Mouse (Mus musculus) stomach, postnatal 0 days (tissue): Measurements from ENCODE around the gene Sec1. TPM values are rescaled to one million over a fixed set of nuclear protein-coding genes. Genes with fewer than 3 reads are reported as not detected.

ENCODE experiments used
- ATAC-seq: fragments of 200-750 bp; cut with Nextera tagmentation; 2 replicates; pipeline ENCODE4 v1.8.0; 2017; ENCODE audit not compliant: low FRiP score, low TSS enrichment
- DNase-seq: peaks from one replicate; pipeline ENCODE4 v3.0.0-alpha.2; 2016; ENCODE audit warnings: low spot score
- H3K27ac ChIP-seq: fragments of 300-500 bp; sonication (generic); replicated peaks from 2 replicates; pipeline ENCODE4 v1.5.1; 2014; ENCODE audit warnings: mild to moderate bottlenecking, control low read depth
- H3K27me3 ChIP-seq: fragments of 300-500 bp; sonication (generic); 2 replicates; pipeline ENCODE4 v1.6.1; 2014; ENCODE audit warnings: low read length; ENCODE audit not compliant: control insufficient read depth, insufficient read depth
- H3K36me3 ChIP-seq: fragments of 300-500 bp; sonication (generic); 2 replicates; pipeline ENCODE4 v1.6.1; 2014; ENCODE audit warnings: low read length, mixed read lengths; ENCODE audit not compliant: control insufficient read depth, insufficient read depth
- H3K4me1 ChIP-seq: fragments of 300-500 bp; sonication (generic); replicated peaks from 2 replicates; pipeline ENCODE4 v1.6.1; 2014; ENCODE audit warnings: antibody characterized with exemption; ENCODE audit not compliant: control insufficient read depth, insufficient read depth
- H3K4me2 ChIP-seq: fragments of 300-500 bp; sonication (generic); replicated peaks from 2 replicates; pipeline ENCODE4 v1.6.1; 2014; ENCODE audit warnings: low read depth, mild to moderate bottlenecking, control low read depth, moderate library complexity
- H3K4me3 ChIP-seq: fragments of 300-500 bp; sonication (generic); 2 replicates; pipeline ENCODE4 v1.5.1; 2014; ENCODE audit warnings: low read depth, low read length, control low read depth
- H3K9ac ChIP-seq: fragments of 300-500 bp; sonication (generic); 2 replicates; pipeline ENCODE4 v1.6.1; 2014; ENCODE audit warnings: mild to moderate bottlenecking, low read length, control low read depth, mixed read lengths
- H3K9me3 ChIP-seq: fragments of 300-500 bp; sonication (generic); 2 replicates; pipeline ENCODE4 v1.6.1; 2016; ENCODE audit warnings: low read length; ENCODE audit not compliant: control insufficient read depth
- CTCF ChIP-seq: IDR thresholded peaks from 2 replicates; pipeline ENCODE4 v1.5.1; 2016; ENCODE audit warnings: antibody characterized with exemption, low read depth, mild to moderate bottlenecking, moderate library complexity
- EP300 ChIP-seq: optimal IDR thresholded peaks from 2 replicates; pipeline ENCODE3; 2016; ENCODE audit warnings: antibody characterized with exemption
- WGBS: fragments of 180-500 bp; shearing (Covaris S2); extraction: QIAGEN DNeasy Blood & Tissue Kit; methylation state at CpG from one replicate; pipeline ENCODE4 v1.1.7; 2014; 5-methylcytosine and 5-hydroxymethylcytosine counted together
- polyA plus RNA-seq: library from polyadenylated mRNA; unstranded; fragments of >200 nt; fragmentation: Nextera tagmentation; extraction: Ambion mirVana; gene quantifications from 2 replicates; pipeline ENCODE4 v1.2.1, GENCODE M21; 2015

Gene Sec1
- polyA plus RNA-seq, 1 experiment from 2014 or later = 0.53 TPM

DNA sequence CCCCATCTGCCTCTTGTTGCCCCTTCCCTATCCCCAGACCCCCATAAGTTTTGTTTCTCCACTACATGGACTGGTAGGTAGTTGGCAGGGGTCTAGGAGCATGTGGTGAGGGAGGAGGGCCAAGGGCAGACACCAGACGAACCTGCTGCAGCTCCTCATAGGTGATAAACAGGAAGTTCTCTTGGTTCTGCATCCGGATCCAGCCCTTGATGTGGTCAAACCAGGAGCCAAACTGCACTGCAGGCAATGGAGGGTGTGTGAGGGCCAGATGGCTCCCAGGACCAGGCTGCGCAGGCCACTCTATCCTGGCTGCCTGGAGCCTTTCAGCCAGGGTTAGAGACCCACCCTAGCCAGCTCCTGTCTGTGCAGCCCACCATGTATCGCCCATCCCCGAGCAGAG, 39.3 kb upstream of the Sec1 start:
- no peaks in the 10 kb centered on the region for H3K36me3 ChIP-seq
- 83% methylated on average over 5 of the region's 5 CpGs for WGBS

DNA sequence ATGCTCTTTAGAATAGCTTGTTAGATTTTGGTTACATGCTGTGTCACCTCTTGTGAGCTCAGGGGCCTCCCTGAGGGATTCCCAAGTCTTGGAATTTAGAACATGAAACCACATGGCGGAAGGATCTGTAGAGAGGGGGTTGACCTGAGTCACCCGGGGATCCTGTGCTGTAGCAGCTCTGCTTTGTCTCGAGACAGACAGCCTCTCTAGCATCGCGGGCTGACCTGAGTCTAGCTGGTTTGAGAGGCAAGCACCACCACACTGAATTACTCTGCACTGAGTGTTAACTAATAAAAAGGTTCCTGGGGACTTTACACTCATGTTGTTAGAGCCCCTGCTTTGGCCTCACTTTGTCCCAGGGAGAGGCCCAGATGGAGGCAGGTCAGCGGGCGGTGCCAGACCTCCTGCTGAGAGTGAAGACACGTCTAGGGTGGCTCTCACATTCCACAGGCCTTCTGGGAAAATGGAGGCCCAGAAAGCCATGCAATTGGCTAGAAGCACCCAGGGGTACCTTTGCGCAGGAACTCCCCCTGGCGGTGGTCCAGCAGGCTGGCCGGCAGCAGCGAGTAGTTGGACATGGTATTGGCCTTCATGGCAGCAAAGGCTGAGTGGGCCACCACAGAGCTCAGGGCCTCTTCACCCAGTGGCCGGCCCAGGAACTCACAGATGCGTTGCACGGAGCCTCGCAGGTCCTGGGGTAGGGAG, 36.7 kb upstream of the Sec1 start:
- no peak overlapping the region for H3K4me2 ChIP-seq
- H3K27me3 ChIP-seq = no peaks in the 10 kb centered on the region
- H3K27ac ChIP-seq = peak overlapping the region; percentile 78
- WGBS = 21% methylated on average over 16 of the region's 16 CpGs
- TF ChIP-seq EP300 = no peak
- peak; percentile 74 for TF ChIP-seq CTCF
- DNase-seq (peak; percentile 83), ATAC-seq (peak; percentile 8)
- H3K9me3 ChIP-seq = no peaks in the 10 kb centered on the region
- H3K4me3 ChIP-seq = no peak overlapping the region
- 0 out of 2 replicates have a peak overlapping the region, but pooled peaks have one; percentile 18 for H3K9ac ChIP-seq
- H3K4me1 ChIP-seq = 0 out of 2 replicates have a peak, but pooled peaks cover 4% of the 10 kb centered on the region
- H3K36me3 ChIP-seq = no peaks in the 10 kb centered on the region

More for the DNA sequence above, 39.3 kb upstream of the Sec1 start:
- H3K27me3 ChIP-seq = no peaks in the 10 kb centered on the region
- TF ChIP-seq EP300 (no peak), CTCF (no peak)
- no peak for ATAC-seq
- no peak overlapping the region for H3K4me3 ChIP-seq
- 0 out of 2 replicates have a peak overlapping the region, but pooled peaks have one; percentile 8 for H3K9ac ChIP-seq
- H3K27ac ChIP-seq = 0 out of 2 replicates have a peak overlapping the region, but pooled peaks have one; percentile 8
- DNase-seq = no peak
- H3K9me3 ChIP-seq = no peaks in the 10 kb centered on the region
- 0 out of 2 replicates have a peak, but pooled peaks cover 4% of the 10 kb centered on the region for H3K4me1 ChIP-seq
- H3K4me2 ChIP-seq = no peak overlapping the region

- WGBS = 48% methylated on average over 3 of the region's 3 CpGs
- Histone ChIP-seq H3K27me3 (no peaks in the 10 kb centered on the region), H3K4me1 (0 out of 2 replicates have a peak, but pooled peaks cover 4% of the 10 kb centered on the region), H3K27ac (peak overlapping the region; percentile 73), H3K4me2 (no peak overlapping the region), H3K9ac (no peak overlapping the region), H3K9me3 (no peaks in the 10 kb centered on the region), H3K36me3 (peaks cover 10% of the 10 kb centered on the region), H3K4me3 (no peak overlapping the region)
- ATAC-seq (peak; percentile 80), DNase-seq (peak; percentile 82)
- no peak for TF ChIP-seq CTCF
These were observed 33.4 kb upstream of the Sec1 start for GRCm38 (mm10) chr7:45727625-45728024.

GRCm38 (mm10) chr7:45726419-45726818, 32.2 kb upstream of the Sec1 start:
- ATAC-seq (no peak), DNase-seq (no peak)
- WGBS = 86% methylated on average over 10 of the region's 10 CpGs
- H3K27me3 ChIP-seq = no peaks in the 10 kb centered on the region
- 0 out of 2 replicates have a peak, but pooled peaks cover 4% of the 10 kb centered on the region for H3K4me1 ChIP-seq
- peak overlapping the region; percentile 73 for H3K27ac ChIP-seq
- no peak overlapping the region for H3K9ac ChIP-seq
- TF ChIP-seq CTCF (no peak), EP300 (no peak)
- H3K4me3 ChIP-seq = no peak overlapping the region
- peaks cover 10% of the 10 kb centered on the region for H3K36me3 ChIP-seq
- no peaks in the 10 kb centered on the region for H3K9me3 ChIP-seq
- no peak overlapping the region for H3K4me2 ChIP-seq

GRCm38 (mm10) chr7:45725713-45726112, 31.5 kb upstream of the Sec1 start, which contains the start of gene Spaca4:
Spaca4 (minus strand) TSS chr7:45725813.
- Histone ChIP-seq H3K27ac (peak within 1 kb of the TSS; percentile 73), H3K36me3 (peaks cover 15% of the 10 kb centered on the region), H3K9me3 (no peaks in the 10 kb centered on the region), H3K9ac (no peak within 1 kb of the TSS), H3K4me2 (no peak within 1 kb of the TSS), H3K4me1 (0 out of 2 replicates have a peak, but pooled peaks cover 4% of the 10 kb centered on the region), H3K27me3 (no peaks in the 10 kb centered on the region), H3K4me3 (no peak within 1 kb of the TSS)
- DNase-seq (no peak), ATAC-seq (no peak)
- WGBS = 86% methylated on average over 11 of the region's 11 CpGs
- no peak for TF ChIP-seq EP300
- no peak for TF ChIP-seq CTCF

- Histone ChIP-seq H3K4me3 (no peak overlapping the region), H3K36me3 (peaks cover 16% of the 10 kb centered on the region), H3K4me2 (no peak overlapping the region), H3K4me1 (0 out of 2 replicates have a peak, but pooled peaks cover 2% of the 10 kb centered on the region), H3K9me3 (no peaks in the 10 kb centered on the region), H3K27me3 (no peaks in the 10 kb centered on the region), H3K27ac (no peak overlapping the region), H3K9ac (no peak overlapping the region)
- TF ChIP-seq CTCF (no peak), EP300 (no peak)
- 93% methylated on average over 9 of the region's 9 CpGs for WGBS
- DNase-seq (no peak), ATAC-seq (no peak)
These were observed 30.9 kb upstream of the Sec1 start for GRCm38 (mm10) chr7:45725151-45725550.
